Mouse (Mus musculus) lung, embryonic 15.5 days (tissue): ENCODE results near the gene Rpl13a. TPM values are rescaled to one million over a fixed set of nuclear protein-coding genes. Genes with fewer than 3 reads are reported as not detected.
"Not testable (repeated sequence)": the region's sequence is repeated elsewhere in the genome, so short reads cannot be mapped to it uniquely, and the experiment has no call there.

Experiments
- ATAC-seq: fragments of 200-750 bp; cut with Nextera tagmentation; 2 replicates; pipeline ENCODE4 v1.8.0; 2017; ENCODE audit warnings: moderate number of reproducible peaks, borderline replicate concordance; ENCODE audit not compliant: low FRiP score, low TSS enrichment; ENCODE audit errors: extremely low read depth
- H3K27ac ChIP-seq: fragments of 300-500 bp; sonication (generic); 2 replicates; pipeline ENCODE4 v1.5.1; 2015; ENCODE audit warnings: moderate library complexity, mild to moderate bottlenecking, inconsistent platforms
- H3K27me3 ChIP-seq: fragments of 300-500 bp; sonication (generic); 2 replicates; pipeline ENCODE4 v1.6.1; 2015; ENCODE audit warnings: inconsistent platforms
- H3K36me3 ChIP-seq: fragments of 300-500 bp; sonication (generic); 2 replicates; pipeline ENCODE4 v1.6.1; 2015; ENCODE audit warnings: inconsistent platforms
- H3K4me1 ChIP-seq: fragments of 300-500 bp; sonication (generic); 2 replicates; pipeline ENCODE4 v1.6.1; 2015; ENCODE audit warnings: inconsistent platforms
- H3K4me2 ChIP-seq: fragments of 300-500 bp; sonication (generic); 2 replicates; pipeline ENCODE4 v1.6.1; 2015; ENCODE audit warnings: inconsistent platforms, mild to moderate bottlenecking, moderate library complexity
- H3K4me3 ChIP-seq: fragments of 300-500 bp; sonication (generic); 2 replicates; pipeline ENCODE4 v1.5.1; 2015; ENCODE audit warnings: mild to moderate bottlenecking, inconsistent platforms
- H3K9ac ChIP-seq: fragments of 300-500 bp; sonication (generic); 2 replicates; pipeline ENCODE4 v1.6.1; 2015; ENCODE audit warnings: inconsistent platforms
- H3K9me3 ChIP-seq: fragments of 300-500 bp; sonication (generic); 2 replicates; pipeline ENCODE4 v1.6.1; 2016; ENCODE audit warnings: inconsistent platforms
- WGBS: fragments of 180-500 bp; shearing (Covaris S2); methylation state at CpG from one replicate; pipeline ENCODE4 v1.1.7; 2015; 5-methylcytosine and 5-hydroxymethylcytosine counted together
- polyA plus RNA-seq: library from polyadenylated mRNA; unstranded; fragments of >200 nt; fragmentation: Nextera tagmentation; extraction: Ambion mirVana; gene quantifications from 2 replicates; pipeline ENCODE4 v1.2.1, GENCODE M21; 2015

Gene Rpl13a
- polyA plus RNA-seq, 1 experiment from 2014 or later = 1,187 TPM

GRCm38 (mm10) chr7:45123186-45123570 is 5.4 kb downstream of the Rpl13a start:
- no peaks in the 10 kb centered on the region for H3K9me3 ChIP-seq
- 15% methylated on average over 12 of the region's 12 CpGs for WGBS
- H3K4me3 ChIP-seq = peak overlapping the region; percentile 91
- peaks cover 65% of the 10 kb centered on the region for H3K36me3 ChIP-seq
- peak overlapping the region; percentile 84 for H3K27ac ChIP-seq
- ATAC-seq = no peak
- H3K4me2 ChIP-seq = peak overlapping the region; percentile 61
- peak overlapping the region; percentile 97 for H3K9ac ChIP-seq
- H3K27me3 ChIP-seq = no peaks in the 10 kb centered on the region
- peaks cover 53% of the 10 kb centered on the region for H3K4me1 ChIP-seq

- Histone ChIP-seq H3K36me3 (peaks cover 71% of the 10 kb centered on the region), H3K4me1 (peaks cover 53% of the 10 kb centered on the region), H3K4me2 (peak overlapping the region; percentile 61), H3K9ac (peak overlapping the region; percentile 97), H3K9me3 (no peaks in the 10 kb centered on the region), H3K27ac (peak overlapping the region; percentile 26; the same call in 1 of the 2 replicates), H3K27me3 (no peaks in the 10 kb centered on the region), H3K4me3 (peak overlapping the region; percentile 91)
- WGBS = 68% methylated on average over 15 of the region's 15 CpGs
- ATAC-seq = no peak
These were observed 5.9 kb downstream of the Rpl13a start for GRCm38 (mm10) chr7:45122561-45123185.

DNA sequence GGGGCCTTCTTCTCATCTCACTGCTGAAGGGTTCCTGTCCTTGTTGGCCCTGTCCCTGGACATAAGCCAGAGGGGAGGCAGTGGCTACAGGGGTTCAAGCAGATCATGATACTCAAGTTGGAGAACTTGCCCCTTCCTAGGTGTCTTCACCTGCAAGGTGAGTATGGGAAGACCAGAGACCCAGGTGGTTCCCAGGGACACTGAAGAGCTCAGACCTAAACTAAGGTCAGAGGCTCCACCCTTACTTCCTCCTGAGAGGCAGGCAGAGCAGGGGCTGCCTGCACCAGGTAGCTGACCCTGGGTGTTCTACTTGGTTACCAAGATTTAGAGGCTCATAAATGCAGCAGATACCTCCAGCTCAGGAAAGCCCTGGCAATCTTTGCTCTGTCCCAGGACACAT is 6.6 kb downstream of the Rpl13a start:
- no peaks in the 10 kb centered on the region for H3K27me3 ChIP-seq
- no peak overlapping the region for H3K9ac ChIP-seq
- peaks cover 68% of the 10 kb centered on the region for H3K36me3 ChIP-seq
- peak overlapping the region; percentile 22; the same call in 1 of the 2 replicates for H3K4me2 ChIP-seq
- H3K4me1 ChIP-seq = peaks cover 48% of the 10 kb centered on the region
- no peaks in the 10 kb centered on the region for H3K9me3 ChIP-seq
- peak overlapping the region; percentile 44 for H3K27ac ChIP-seq
- no peak for ATAC-seq
- H3K4me3 ChIP-seq = no peak overlapping the region

DNA sequence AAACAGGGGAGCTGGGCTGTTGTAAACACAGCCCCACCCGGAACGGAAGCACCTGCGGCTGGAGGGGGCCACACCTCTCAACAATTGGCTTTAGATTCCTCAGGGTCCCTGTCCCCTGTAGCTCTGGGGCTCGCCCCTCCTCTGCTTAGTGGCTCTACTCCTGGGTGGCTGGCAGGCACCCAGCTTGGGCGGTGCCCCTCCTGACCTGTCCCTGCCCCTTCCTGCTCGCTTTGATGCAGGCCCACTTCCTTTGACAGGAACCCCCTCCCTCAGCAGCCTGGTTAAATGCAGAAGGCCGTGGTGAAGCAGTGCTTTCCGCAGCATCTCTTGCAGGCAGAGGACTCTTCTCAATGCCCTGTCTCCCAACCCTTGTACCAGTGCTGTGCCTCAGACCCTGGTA is 7.2 kb downstream of the Rpl13a start:
- 44% methylated on average over 8 of the region's 8 CpGs for WGBS
- H3K4me1 ChIP-seq = peaks cover 43% of the 10 kb centered on the region
- H3K36me3 ChIP-seq = peaks cover 62% of the 10 kb centered on the region
- peak overlapping the region; percentile 44 for H3K27ac ChIP-seq
- no peak for ATAC-seq
- H3K4me2 ChIP-seq = peak overlapping the region; percentile 22; the same call in 1 of the 2 replicates
- no peak overlapping the region for H3K9ac ChIP-seq
- no peaks in the 10 kb centered on the region for H3K27me3 ChIP-seq
- no peaks in the 10 kb centered on the region for H3K9me3 ChIP-seq
- no peak overlapping the region for H3K4me3 ChIP-seq

- no peak overlapping the region for H3K9ac ChIP-seq
These were observed 8.5 kb downstream of the Rpl13a start for GRCm38 (mm10) chr7:45119780-45120709.

DNA sequence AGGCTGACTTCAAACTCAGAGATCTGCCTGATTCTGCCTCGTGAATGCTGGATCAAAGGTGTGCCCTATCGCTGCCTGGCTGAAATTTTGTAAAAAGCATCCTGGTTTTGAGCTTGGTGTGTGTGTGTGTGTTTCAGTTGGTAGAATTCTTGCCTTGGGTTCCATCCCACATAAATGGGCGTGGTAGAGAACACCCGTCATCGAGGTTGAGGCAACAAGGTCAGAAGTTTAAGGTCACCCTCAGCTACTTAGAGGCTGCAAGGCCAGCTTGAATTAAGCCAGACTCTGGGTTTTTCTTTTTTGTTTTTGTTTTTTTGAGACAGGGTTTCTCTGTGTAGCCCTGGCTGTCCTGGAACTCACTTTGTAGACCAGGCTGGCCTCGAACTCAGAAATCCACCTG is 10.2 kb downstream of the Rpl13a start:
- H3K27ac ChIP-seq = no peak overlapping the region
- no peak for ATAC-seq
- H3K36me3 ChIP-seq = peaks cover 46% of the 10 kb centered on the region
- H3K9me3 ChIP-seq = no peaks in the 10 kb centered on the region
- H3K4me1 ChIP-seq = peaks cover 24% of the 10 kb centered on the region
- H3K4me3 ChIP-seq = no peak overlapping the region
- no peak overlapping the region for H3K9ac ChIP-seq
- no peak overlapping the region for H3K4me2 ChIP-seq
- 82% methylated on average over 6 of the region's 6 CpGs for WGBS
- no peaks in the 10 kb centered on the region for H3K27me3 ChIP-seq

More at GRCm38 (mm10) chr7:45119780-45120709, 8.5 kb downstream of the Rpl13a start:
- 79% methylated on average over 5 of the region's 5 CpGs for WGBS
- H3K4me3 ChIP-seq = no peak overlapping the region
- H3K36me3 ChIP-seq = peaks cover 49% of the 10 kb centered on the region
- no peak for ATAC-seq
- no peak overlapping the region for H3K27ac ChIP-seq
- H3K9me3 ChIP-seq = no peaks in the 10 kb centered on the region
- H3K4me1 ChIP-seq = peaks cover 30% of the 10 kb centered on the region
- no peaks in the 10 kb centered on the region for H3K27me3 ChIP-seq
- no peak overlapping the region for H3K4me2 ChIP-seq

- ATAC-seq = no peak
- Histone ChIP-seq H3K4me2 (no peak overlapping the region), H3K9ac (no peak overlapping the region), H3K9me3 (no peaks in the 10 kb centered on the region), H3K27ac (no peak overlapping the region), H3K27me3 (no peaks in the 10 kb centered on the region), H3K4me1 (peaks cover 16% of the 10 kb centered on the region), H3K4me3 (no peak overlapping the region), H3K36me3 (peaks cover 41% of the 10 kb centered on the region)
- WGBS = 78% methylated on average over 8 of the region's 8 CpGs
These were observed 11.0 kb downstream of the Rpl13a start for GRCm38 (mm10) chr7:45117566-45117965.

- no peaks in the 10 kb centered on the region for H3K4me1 ChIP-seq
- no peak for ATAC-seq
- no peaks in the 10 kb centered on the region for H3K9me3 ChIP-seq
- H3K27ac ChIP-seq = no peak overlapping the region
- no peak overlapping the region for H3K4me2 ChIP-seq
- no peak overlapping the region for H3K9ac ChIP-seq
- H3K4me3 ChIP-seq = no peak overlapping the region
- WGBS = 60% methylated on average over 2 of the region's 2 CpGs
- H3K36me3 ChIP-seq = peaks cover 6% of the 10 kb centered on the region; the same call in 1 of the 2 replicates
- H3K27me3 ChIP-seq = no peaks in the 10 kb centered on the region
These were observed 15.1 kb downstream of the Rpl13a start for GRCm38 (mm10) chr7:45113476-45113875.

DNA sequence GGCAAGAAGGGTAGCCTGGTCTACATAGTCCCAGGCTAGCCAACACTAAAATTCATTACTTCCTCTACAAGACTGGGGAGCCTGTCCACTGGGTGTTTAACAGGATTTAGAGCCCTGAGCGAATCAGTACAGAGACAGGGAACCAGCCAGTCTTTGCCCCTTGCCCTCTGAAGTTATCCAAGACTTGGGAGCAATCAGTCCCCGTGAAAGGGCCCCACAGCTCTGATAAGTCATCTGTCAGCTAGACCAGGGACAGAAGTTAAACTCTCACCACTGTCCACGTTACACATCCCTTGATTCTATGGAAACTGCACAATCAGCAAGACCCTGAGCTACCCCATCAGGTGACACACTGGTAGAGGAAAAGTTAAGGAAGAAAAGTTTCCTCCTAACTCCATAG is 16.0 kb downstream of the Rpl13a start:
- WGBS = 40% methylated on average over 3 of the region's 3 CpGs
- H3K4me2 ChIP-seq = no peak overlapping the region
- H3K27me3 ChIP-seq = no peaks in the 10 kb centered on the region
- H3K27ac ChIP-seq = no peak overlapping the region
- H3K36me3 ChIP-seq = no peaks in the 10 kb centered on the region
- no peak overlapping the region for H3K4me3 ChIP-seq
- ATAC-seq = no peak
- no peaks in the 10 kb centered on the region for H3K9me3 ChIP-seq
- H3K9ac ChIP-seq = no peak overlapping the region
- no peaks in the 10 kb centered on the region for H3K4me1 ChIP-seq

GRCm38 (mm10) chr7:45111940-45112339 is 16.6 kb downstream of the Rpl13a start:
- Histone ChIP-seq H3K9ac (no peak overlapping the region), H3K27ac (no peak overlapping the region)
- 36% methylated on average over 2 of the region's 2 CpGs for WGBS

GRCm38 (mm10) chr7:45110089-45110488 is 18.5 kb downstream of the Rpl13a start:
- H3K4me2 ChIP-seq, H3K9ac ChIP-seq, H3K27me3 ChIP-seq, H3K36me3 ChIP-seq, H3K4me1 ChIP-seq, H3K9me3 ChIP-seq, H3K27ac ChIP-seq, H3K4me3 ChIP-seq, ATAC-seq: not testable (repeated sequence)
- 83% methylated on average over 4 of the region's 4 CpGs for WGBS

More at GRCm38 (mm10) chr7:45111940-45112339, 16.6 kb downstream of the Rpl13a start:
- Histone ChIP-seq H3K4me1 (no peaks in the 10 kb centered on the region), H3K9me3 (no peaks in the 10 kb centered on the region), H3K4me3 (no peak overlapping the region), H3K36me3 (no peaks in the 10 kb centered on the region), H3K4me2 (no peak overlapping the region), H3K27me3 (no peaks in the 10 kb centered on the region)
- ATAC-seq = no peak

DNA sequence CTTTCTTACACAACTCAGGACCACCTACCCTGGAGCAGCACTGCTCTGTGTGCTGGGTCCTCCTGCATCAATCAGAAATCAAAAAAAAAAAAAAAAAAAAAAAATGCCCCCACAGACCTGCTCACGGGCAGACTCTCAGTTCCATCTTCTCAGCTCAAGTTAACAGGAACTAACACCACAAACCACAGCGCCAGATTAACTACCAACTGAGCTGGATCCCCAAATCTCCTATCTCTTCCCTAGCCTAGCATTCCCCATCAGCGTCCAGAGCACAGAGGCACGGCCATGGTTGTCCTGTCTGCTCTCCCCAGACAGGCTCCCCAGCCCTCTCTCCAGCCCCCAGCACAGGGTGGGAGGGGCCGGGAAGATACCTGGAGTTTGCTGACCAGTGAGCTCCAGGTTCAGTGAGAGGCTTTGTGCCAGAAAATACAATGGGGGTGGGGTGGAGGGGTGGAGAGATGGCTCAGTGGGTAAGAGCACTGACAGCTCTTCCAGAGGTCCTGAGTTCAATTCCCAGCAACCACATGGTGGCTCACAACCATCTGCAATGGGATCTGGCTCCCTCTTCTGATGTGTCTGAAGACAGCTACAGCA is 21.4 kb downstream of the Rpl13a start:
- Histone ChIP-seq H3K36me3 (no peaks in the 10 kb centered on the region), H3K9ac (no peak overlapping the region), H3K27me3 (no peaks in the 10 kb centered on the region), H3K4me2 (no peak overlapping the region), H3K9me3 (no peaks in the 10 kb centered on the region), H3K4me1 (peaks cover 21% of the 10 kb centered on the region), H3K27ac (no peak overlapping the region), H3K4me3 (no peak overlapping the region)
- 42% methylated on average over 5 of the region's 5 CpGs for WGBS
- ATAC-seq = no peak
